18 mouse cellular contexts compared by ENCODE assay signal in genomic region chr8:12816412-12816811, GRCm38 (mm10).
"Had no signal": no experiment of that assay in that cellular context is flagged by ENCODE, and none has a peak within 500 bp of the region (broad histone marks: within the 10 kb centered on the region; RNA-seq: fewer than 3 reads in every experiment).

No protein-coding gene starts in this region.

- H3K36me3 ChIP-seq: liver, embryonic 12.5 days had no signal

- H3K9ac ChIP-seq: liver, embryonic 12.5 days; liver, embryonic 14.5 days; midbrain, embryonic 12.5 days; neural tube, embryonic 13.5 days; neural tube, embryonic 15.5 days; stomach, embryonic 15.5 days had no signal

- H3K27me3 ChIP-seq: midbrain, embryonic 12.5 days; neural tube, embryonic 13.5 days; neural tube, embryonic 15.5 days; stomach, embryonic 15.5 days had no signal

- H3K4me2 ChIP-seq: liver, embryonic 12.5 days; midbrain, embryonic 12.5 days; neural tube, embryonic 13.5 days; neural tube, embryonic 15.5 days; stomach, embryonic 15.5 days had no signal

- H3K9me3 ChIP-seq: liver, embryonic 12.5 days; midbrain, embryonic 10.5 days; midbrain, embryonic 12.5 days; neural tube, embryonic 13.5 days; neural tube, embryonic 15.5 days; stomach, embryonic 15.5 days had no signal

- H3K27ac ChIP-seq: liver, embryonic 12.5 days; liver, embryonic 14.5 days; midbrain, embryonic 10.5 days; midbrain, embryonic 12.5 days; neural tube, embryonic 13.5 days; neural tube, embryonic 15.5 days; stomach, embryonic 15.5 days; stomach, postnatal 0 days had no signal

- H3K4me1 ChIP-seq: liver, embryonic 12.5 days; midbrain, embryonic 12.5 days; neural tube, embryonic 13.5 days; neural tube, embryonic 15.5 days; stomach, embryonic 15.5 days had no signal

- DNase-seq: lung, adult 18-20 months; lung, postnatal 14 days; lung, postnatal 36 days; midbrain, embryonic 14.5 days; right cerebral cortex, postnatal 14 days; thymus, adult 2 months; thymus, postnatal 25 days had no signal

- ATAC-seq: liver, embryonic 12.5 days; lung, postnatal 0 days; midbrain, embryonic 16.5 days had no signal

- H3K4me3 ChIP-seq: liver, embryonic 12.5 days; midbrain, embryonic 10.5 days; midbrain, embryonic 12.5 days; myocyte; neural tube, embryonic 13.5 days; neural tube, embryonic 15.5 days; stomach, embryonic 15.5 days had no signal
